Mouse (Mus musculus) right cerebral cortex, postnatal 10 days (tissue): ENCODE results near the gene Etv3.
A peak's percentile ranks its signal among the peaks of the same experiment; 100 is the strongest.

Experiments
- DNase-seq, 2 experiments: peaks; one replicate each; pipeline ENCODE4 v3.0.0; 2021; ENCODE audit warnings: low spot score in 2 of 2

The Etv3 gene

DNA sequence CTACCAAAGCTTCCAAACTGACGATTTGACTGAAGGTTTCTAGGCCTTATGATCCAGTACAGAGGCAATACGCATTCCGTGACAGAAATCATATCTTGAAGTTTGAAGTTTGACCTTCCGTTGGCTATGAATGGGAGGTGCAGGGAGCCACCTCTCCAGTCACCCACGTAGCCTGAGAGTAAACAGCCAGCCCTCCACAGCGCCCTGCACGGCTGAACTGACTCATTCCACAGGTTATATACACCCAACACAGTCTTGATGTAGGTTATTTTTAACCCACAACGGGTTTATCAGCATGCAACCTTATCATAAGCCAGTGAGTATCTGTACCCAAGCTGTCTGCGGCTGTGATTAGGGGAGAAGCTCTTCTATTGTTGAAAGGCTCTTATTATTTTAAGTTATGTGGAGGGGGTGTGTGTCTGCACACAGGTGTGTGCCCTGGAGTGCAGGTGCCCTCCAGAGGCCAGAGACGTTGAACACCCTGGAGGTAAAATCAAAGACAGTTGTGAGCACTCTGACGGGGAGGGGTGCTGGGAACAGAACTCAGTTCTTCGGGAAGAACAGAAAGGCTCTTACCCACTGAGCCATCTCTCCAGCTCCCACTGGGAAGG, 31.6 kb downstream of the Etv3 start:
- no peak for DNase-seq

DNA sequence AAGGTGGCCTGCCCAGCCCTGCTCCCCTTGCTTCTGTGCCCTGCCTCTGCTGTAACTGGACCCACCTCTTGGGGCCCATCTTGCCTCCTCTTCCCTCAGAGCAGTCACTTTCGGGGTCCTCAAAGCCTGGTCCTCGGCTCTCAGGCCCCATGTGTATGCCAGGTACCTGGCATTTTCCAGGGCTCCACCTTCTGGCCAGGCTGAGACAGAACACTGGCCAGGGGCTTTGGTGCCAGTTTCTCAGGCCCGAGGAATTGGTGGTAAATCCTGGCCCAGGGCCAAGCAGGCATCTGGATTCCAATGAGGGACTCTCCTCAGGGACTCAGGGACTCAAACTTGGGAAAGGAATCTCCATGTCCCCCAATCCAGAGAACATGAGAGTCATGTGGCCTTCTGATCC, 34.9 kb downstream of the Etv3 start:
- peak in 1 of 2 experiments; percentile 45 for DNase-seq

DNA sequence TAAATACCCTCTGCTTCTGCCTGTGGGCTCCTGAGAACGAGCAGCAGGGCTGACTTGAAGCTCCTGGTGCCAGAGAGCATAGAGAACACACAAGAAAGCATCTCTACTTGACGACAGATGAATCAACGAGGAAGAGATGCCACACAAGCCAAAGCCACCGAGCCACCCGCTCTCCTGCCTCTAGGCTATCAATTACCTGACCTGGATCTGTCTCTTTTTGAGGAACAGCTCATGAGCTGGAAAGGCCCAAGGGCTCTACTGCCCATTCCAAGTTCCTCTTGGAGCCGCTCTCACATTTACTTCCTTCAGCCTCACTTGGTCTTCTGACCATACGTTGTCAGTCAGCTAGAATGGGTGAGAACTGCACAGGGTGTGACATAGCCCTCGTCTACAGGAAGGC, 36.2 kb downstream of the Etv3 start:
- no peak for DNase-seq

DNA sequence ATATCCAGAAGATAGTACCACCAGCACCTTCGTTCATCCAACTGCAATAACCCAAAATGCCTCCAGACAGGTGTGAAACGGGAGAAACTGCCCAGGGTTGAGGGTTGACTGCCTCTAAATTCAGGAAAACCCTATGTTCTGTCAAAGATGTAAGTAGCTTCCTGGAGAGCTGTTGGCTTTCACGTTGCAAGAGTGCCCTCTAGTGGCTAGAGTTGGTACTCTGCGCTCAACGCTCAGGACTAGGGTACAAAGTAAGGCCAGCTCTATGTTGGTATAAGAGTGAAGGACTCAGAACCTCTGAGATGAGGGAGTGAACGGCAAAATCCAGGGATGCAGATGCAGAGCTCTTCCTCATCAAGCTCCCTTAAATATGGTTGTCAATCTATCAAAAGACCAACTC, 37.2 kb downstream of the Etv3 start:
- peak; percentile 87 to 93 for DNase-seq

DNA sequence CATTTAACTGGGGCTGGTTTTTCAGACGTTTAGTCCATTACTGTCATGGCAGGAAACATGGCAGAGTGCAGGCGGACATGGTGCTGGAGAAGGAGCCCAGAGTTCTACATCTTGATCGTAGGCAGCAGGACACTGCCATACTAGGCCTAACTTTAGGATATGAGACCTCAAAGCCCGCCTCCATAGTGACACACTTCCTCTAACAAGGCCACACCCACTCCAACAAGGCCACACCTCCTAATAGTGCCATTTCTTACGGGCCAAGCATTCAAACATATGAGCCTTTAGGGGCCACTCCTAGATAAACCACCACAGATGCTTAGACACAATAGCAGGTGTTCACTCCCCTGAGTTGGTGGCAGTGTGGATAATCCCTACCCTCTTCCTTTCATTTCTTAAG, 38.3 kb downstream of the Etv3 start:
- no peak for DNase-seq

DNA sequence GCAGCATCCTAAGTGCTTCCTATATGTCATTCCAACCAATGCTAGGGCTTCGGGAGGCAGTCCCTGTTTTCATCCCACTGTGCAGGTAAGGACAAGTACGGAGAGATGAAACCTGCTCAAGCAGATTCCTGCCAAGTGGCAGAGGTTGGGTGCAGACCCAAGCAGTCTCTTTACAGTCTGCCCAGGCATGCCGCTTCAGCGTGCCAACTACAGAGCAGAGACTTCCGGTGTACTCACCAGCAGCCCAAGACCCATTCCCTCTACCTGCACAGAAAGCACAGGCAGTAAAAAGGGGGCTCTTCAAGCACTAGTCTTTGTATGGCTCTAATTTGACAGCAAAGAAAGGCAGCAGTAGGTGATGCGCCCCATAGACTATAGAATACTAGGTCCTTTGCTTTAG, 40.4 kb downstream of the Etv3 start:
- DNase-seq = no peak

DNA sequence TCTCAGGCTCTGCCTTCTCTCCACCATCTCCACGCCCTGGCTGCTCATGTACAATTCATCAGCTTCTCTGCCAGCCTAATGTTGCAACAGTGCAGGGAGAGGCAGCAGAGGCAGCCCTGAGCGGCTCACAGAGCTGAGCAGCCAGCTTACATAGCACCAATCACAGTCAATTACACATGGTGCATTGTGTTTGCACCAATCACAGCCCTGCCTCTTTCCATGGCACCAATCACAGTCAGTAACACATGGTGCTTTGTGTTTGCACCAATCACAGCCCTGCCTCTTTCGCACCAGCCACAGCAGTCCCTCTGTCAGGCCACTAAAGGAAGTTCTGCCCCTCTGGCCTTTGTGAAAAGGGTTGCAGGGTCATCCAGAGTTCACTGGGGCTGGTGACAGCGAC, 40.9 kb downstream of the Etv3 start:
- peak; percentile 92 to 96 for DNase-seq

DNA sequence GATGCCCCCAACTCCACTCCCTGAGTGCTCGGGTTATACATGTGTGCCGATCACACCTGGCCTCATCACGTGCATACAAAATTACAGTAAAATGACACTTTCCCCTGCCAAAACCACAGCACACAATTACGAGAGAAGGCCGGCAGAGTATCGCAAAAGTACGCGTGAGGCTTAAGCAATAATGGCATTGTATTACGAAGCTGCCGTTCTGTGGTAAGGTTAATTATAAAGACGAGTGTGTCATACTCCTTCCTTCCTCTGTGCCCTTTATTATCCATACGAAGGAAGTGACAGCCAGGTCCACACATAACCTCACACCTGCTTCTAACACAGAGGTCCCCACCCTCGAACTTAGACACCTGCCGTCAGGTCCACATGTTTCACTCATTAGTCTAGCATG, 42.3 kb downstream of the Etv3 start:
- DNase-seq = no peak

DNA sequence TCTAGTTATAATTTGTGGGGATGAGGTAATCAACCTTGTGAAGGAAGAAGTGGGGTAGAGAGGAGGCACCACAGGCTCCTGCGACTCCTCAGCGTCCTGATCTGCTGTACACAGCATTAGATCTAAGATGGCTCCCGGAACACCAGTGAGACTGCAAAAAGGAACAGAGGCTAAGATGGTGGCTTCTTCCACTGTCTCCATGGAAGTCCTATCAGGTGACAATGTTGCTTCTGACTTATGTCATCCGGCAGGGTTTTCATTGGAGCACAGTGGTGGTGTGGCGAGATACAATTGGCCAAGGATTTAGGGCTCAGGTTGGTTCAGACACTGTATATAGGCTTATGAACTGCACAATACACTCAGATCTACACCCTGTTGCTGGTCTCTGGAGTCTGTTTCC, 43.5 kb downstream of the Etv3 start:
- DNase-seq = no peak

DNA sequence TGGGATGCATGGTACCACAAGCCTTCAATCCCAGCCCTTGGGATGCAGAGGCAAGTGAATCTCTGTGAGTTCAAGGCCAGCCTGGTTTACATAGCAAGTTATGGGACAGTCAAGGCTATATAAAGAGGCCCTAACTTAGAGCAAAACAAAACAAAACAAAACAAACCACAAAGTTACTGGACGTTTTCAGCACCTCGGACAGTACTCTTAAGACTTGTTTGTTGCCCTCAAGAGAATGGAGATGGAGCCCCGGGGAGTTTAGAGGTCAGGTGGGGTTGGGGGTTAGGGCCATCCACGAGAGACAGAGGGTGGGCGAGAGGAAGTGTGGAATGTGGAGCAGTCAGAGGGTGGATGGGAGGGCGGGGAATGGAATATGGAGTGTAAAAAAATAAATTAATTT, 50.6 kb downstream of the Etv3 start:
- no peak for DNase-seq

DNA sequence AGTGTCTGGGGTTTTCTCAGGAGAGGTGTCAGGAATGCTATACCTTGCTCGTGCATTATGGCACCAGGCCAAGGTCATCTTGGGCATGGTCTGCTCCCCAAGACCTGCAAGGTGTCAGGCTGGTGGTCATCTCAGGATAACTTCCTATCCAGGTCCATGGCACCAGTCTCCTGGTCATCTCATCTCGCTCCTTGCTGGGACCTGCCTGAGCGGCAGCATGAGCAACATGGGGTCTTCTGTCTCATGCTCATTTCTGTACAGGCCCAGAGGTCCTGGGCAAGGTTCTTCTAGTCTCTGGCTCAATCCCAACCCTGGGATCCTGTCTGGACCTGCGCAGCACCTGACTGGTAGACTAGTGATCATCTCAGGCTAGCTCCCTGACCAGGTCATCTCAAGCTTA, 57.1 kb downstream of the Etv3 start:
- DNase-seq = no peak
